Mouse (Mus musculus) spleen, adult 2 months (tissue): ENCODE measurements at regions not wholly inside any gene's neighbourhood (a gene's known extent, or its start where the extent isn't known, plus 50 kb on each side); places are given as distances from the start of the nearest gene placed in this dataset.
"Not testable (repeated sequence)": the region's sequence is repeated elsewhere in the genome, so short reads cannot be mapped to it uniquely, and the experiment has no call there.

ENCODE experiments used
- CTCF ChIP-seq: fragments of 200-500 bp; IDR thresholded peaks from 2 replicates; pipeline ENCODE4 v1.5.1; 2011; ENCODE audit warnings: mild to moderate bottlenecking, inconsistent platforms; ENCODE audit not compliant: insufficient read depth, insufficient read length, insufficient replicate concordance; ENCODE audit errors: extremely low read depth
- POLR2A ChIP-seq: fragments of 200-500 bp; IDR thresholded peaks from 2 replicates; pipeline ENCODE4 v1.6.1; 2011; ENCODE audit warnings: low read depth, low read length, inconsistent platforms

DNA sequence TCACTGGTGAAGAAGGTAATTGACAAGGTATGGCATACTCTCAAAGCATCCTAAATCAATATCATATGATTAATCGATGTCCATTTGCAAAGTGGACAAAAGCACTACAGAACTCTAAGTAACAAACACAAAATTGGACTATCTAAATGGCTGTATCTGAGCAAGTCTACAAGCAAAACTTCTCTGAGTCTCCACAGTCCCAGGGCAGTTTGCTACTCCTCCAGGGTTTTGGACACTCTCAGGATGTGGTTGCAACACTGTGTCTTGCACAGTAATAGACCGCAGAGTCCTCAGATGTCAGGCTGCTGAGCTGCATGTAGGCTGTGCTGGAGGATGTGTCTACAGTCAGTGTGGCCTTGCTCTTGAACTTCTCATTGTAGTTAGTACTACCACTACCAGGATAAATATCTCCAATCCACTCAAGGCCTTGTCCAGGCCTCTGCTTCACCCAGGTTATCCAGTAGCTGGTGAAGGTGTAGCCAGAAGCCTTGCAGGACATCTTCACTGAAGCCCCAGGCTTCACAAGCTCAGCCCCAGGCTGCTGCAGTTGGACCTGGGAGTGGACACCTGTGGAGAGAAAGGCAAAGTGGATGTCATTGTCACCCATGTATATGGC lies 839.6 kb upstream of the Zfp386 start:
- TF ChIP-seq CTCF, POLR2A: not testable (repeated sequence)
